Mouse (Mus musculus) forebrain, embryonic 16.5 days (tissue): Measurements from ENCODE around the gene Fam185a. TPM values are rescaled to one million over a fixed set of nuclear protein-coding genes. Genes with fewer than 3 reads are reported as not detected.
A peak's percentile ranks its signal among the peaks of the same experiment; 100 is the strongest.

Experiments used
- ATAC-seq: fragments of 200-750 bp; cut with Nextera tagmentation; 2 replicates; pipeline ENCODE4 v1.8.0; 2017; ENCODE audit warnings: mild to moderate bottlenecking, moderate library complexity
- H3K27ac ChIP-seq: fragments of 300-500 bp; sonication (generic); 2 replicates; pipeline ENCODE4 v1.5.1; 2014; ENCODE audit warnings: low read length, control low read depth
- H3K27me3 ChIP-seq: fragments of 300-500 bp; sonication (generic); replicated peaks from 2 replicates; pipeline ENCODE4 v1.6.1; 2014; ENCODE audit warnings: low read length; ENCODE audit not compliant: control insufficient read depth, insufficient read depth
- H3K36me3 ChIP-seq: fragments of 300-500 bp; sonication (generic); 2 replicates; pipeline ENCODE4 v1.6.1; 2014; ENCODE audit not compliant: control insufficient read depth, insufficient read depth
- H3K4me1 ChIP-seq: fragments of 300-500 bp; sonication (generic); replicated peaks from 2 replicates; pipeline ENCODE4 v1.6.1; 2014; ENCODE audit warnings: low read length; ENCODE audit not compliant: control insufficient read depth, insufficient read depth
- H3K4me2 ChIP-seq: fragments of 300-500 bp; sonication (generic); 2 replicates; pipeline ENCODE4 v1.6.1; 2014; ENCODE audit warnings: mild to moderate bottlenecking, low read length, control low read depth
- H3K4me3 ChIP-seq: fragments of 300-500 bp; sonication (generic); replicated peaks from 2 replicates; pipeline ENCODE4 v1.5.1; 2014; ENCODE audit warnings: mild to moderate bottlenecking, low read length, control low read depth
- H3K9ac ChIP-seq: fragments of 300-500 bp; sonication (generic); replicated peaks from 2 replicates; pipeline ENCODE4 v1.6.1; 2014; ENCODE audit warnings: low read depth, low read length, control low read depth
- H3K9me3 ChIP-seq: fragments of 300-500 bp; sonication (generic); 2 replicates; pipeline ENCODE4 v1.6.1; 2016; ENCODE audit warnings: low read length; ENCODE audit not compliant: control insufficient read depth
- WGBS: fragments of 180-500 bp; shearing (Covaris S2); extraction: QIAGEN DNeasy Blood & Tissue Kit; methylation state at CpG from one replicate; pipeline ENCODE4 v1.1.7; 2014; 5-methylcytosine and 5-hydroxymethylcytosine counted together
- polyA plus RNA-seq: library from polyadenylated mRNA; unstranded; fragments of >200 nt; fragmentation: Nextera tagmentation; extraction: Ambion mirVana; gene quantifications from 2 replicates; pipeline ENCODE4 v1.2.1, GENCODE M21; 2015

Gene Fam185a
- polyA plus RNA-seq, 1 experiment from 2014 or later, result 9.0 TPM

DNA sequence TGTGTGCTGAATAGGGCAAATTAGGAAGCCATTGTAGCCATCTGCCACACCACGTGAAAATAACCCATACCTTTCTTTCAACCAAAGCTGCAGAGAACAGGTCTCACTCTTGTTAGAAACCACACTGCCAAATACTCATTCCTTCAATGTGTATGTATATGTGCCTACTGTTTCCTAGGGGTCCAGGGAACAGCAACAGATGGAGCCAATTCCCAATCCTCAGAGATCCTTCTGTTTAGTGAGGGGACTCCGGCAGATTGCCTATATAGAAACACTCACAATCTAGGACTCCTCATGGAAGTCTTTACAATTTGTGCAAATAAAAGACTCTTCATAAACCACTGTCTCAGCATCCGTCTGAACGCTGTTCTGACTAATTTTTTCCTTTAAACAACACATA is 93.4 kb downstream of the Fam185a start:
- no peak overlapping the region for H3K9ac ChIP-seq
- H3K27ac ChIP-seq, result no peak overlapping the region
- H3K4me1 ChIP-seq, result 0 out of 2 replicates have a peak, but pooled peaks cover 2% of the 10 kb centered on the region
- ATAC-seq, result peak; percentile 57
- H3K4me2 ChIP-seq, result no peak overlapping the region
- no peaks in the 10 kb centered on the region for H3K9me3 ChIP-seq
- no peak overlapping the region for H3K4me3 ChIP-seq
- WGBS, result 58% methylated on average over 4 of the region's 4 CpGs
- no peaks in the 10 kb centered on the region for H3K27me3 ChIP-seq
- no peaks in the 10 kb centered on the region for H3K36me3 ChIP-seq

DNA sequence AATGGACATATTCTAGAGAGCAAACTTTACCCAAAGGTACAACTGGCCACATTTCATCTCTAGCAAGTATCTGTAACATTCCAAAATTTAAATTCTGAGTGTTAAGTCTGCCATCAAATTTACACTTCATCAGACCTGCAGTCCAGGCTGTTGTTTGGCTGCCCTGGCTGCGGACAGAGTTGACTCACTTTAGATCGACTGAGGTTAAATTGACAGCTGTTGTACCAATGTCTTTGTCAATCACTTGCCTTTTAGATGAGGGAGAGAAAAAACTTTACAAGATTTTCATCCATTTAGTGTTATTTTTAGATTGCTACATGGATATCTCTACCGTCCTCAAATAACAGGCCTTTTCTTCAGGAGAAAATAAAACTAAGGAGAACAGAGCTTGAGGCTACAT is 94.4 kb downstream of the Fam185a start:
- no peak overlapping the region for H3K4me3 ChIP-seq
- H3K4me1 ChIP-seq, result 0 out of 2 replicates have a peak, but pooled peaks cover 2% of the 10 kb centered on the region
- no peak overlapping the region for H3K27ac ChIP-seq
- no peak overlapping the region for H3K4me2 ChIP-seq
- no peak overlapping the region for H3K9ac ChIP-seq
- no peaks in the 10 kb centered on the region for H3K9me3 ChIP-seq
- ATAC-seq, result no peak
- 85% methylated on average over 3 of the region's 3 CpGs for WGBS
- H3K27me3 ChIP-seq, result no peaks in the 10 kb centered on the region
- no peaks in the 10 kb centered on the region for H3K36me3 ChIP-seq

DNA sequence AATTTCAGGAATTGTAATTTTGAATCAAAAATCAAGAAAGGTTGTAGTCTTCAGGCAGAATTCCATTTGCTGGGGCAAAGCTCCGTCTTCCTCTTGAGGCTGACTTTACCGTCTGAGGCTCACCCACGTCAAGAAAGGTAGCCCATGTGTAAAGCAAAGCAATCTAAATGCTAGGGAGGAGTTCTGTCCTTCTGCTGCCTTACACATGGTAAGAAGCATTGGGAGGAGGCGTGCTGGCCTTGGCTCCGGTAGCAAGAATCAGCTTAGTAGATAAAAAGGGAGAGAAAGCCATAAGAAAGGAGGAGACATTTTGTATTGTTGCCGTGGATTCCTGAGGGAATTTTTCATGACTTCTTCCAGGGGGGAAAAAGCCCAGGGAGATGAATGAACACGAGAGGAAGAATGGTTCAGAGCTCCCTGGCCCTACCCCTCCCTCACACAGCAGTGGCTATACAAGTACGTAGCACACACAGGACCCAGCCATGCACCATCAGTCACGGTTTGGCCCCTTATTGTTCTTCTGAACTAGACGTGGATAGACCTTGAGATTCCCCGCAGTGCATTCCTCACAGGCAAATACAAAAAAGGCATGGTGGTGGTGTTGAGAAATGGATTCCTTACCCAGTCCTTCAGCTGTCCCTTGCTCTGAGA is 102.2 kb downstream of the Fam185a start:
- Histone ChIP-seq H3K9me3 (peaks cover 2% of the 10 kb centered on the region; the same call in 1 of the 2 replicates), H3K36me3 (no peaks in the 10 kb centered on the region), H3K27ac (no peak overlapping the region), H3K4me2 (no peak overlapping the region), H3K27me3 (no peaks in the 10 kb centered on the region), H3K9ac (no peak overlapping the region), H3K4me3 (no peak overlapping the region), H3K4me1 (no peaks in the 10 kb centered on the region)
- WGBS, result 48% methylated on average over 11 of the region's 11 CpGs
- ATAC-seq, result no peak

DNA sequence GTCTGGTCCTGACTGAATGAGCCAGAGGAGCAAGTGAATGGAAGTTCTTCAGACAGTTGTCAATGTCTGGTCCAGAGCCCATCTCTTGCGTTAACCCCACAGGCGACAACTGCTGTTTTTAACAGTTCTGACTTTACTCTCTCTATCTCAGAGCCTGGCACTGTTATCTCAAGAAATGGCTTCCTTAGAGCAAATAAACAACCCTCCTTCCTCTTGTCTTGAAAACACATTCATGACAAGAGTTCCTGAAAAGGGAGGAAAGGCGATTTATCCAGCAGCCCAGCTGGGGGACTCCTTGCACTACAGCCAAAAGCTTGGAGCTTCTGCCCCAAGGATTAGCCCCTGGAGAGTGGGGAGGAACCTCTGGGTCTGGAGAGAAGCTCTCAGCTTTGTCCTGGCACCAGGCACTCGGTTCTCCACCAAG is 102.7 kb downstream of the Fam185a start:
- Histone ChIP-seq H3K36me3 (no peaks in the 10 kb centered on the region), H3K9me3 (peaks cover 2% of the 10 kb centered on the region; the same call in 1 of the 2 replicates), H3K4me2 (no peak overlapping the region), H3K27me3 (no peaks in the 10 kb centered on the region), H3K27ac (no peak overlapping the region), H3K4me3 (no peak overlapping the region), H3K4me1 (no peaks in the 10 kb centered on the region), H3K9ac (no peak overlapping the region)
- 73% methylated on average over 4 of the region's 4 CpGs for WGBS
- no peak for ATAC-seq

DNA sequence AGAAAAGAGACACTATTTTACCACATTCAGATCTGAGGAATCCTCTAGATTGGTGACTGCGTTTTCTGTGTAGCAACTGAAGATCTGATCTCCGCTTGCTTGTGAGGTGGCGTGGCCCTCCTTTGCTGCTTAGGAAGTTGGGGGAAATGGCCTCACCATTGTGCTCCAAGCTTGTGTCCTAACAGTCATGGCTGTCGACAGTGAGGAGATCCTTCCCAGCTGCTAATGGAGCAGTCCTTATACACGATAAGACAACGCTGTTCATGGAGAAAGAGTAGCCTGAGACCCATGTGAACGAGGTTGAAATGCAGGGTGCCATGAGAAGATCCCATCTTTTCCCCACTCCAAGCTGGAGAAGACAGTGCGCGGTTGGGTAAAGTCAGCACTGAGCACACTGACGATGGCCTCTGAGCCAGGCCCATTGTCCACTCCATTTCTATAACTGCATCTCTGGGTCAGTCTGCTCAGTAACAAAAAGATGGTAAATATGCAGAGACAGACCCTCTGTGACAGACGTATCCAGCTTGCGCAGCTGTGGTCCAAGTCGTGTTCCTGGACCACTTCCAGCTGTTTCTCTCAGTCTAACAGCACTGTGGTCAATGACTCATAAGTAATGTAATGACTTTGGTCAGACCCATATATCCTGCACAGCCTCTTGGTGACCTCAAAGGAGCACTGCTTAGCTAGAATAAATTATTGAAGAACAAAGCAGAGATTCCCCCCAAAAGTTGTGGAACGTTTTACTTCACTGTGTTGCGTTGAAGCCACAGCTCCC is 103.5 kb downstream of the Fam185a start:
- Histone ChIP-seq H3K9me3 (peaks cover 2% of the 10 kb centered on the region; the same call in 1 of the 2 replicates), H3K27ac (no peak overlapping the region), H3K27me3 (no peaks in the 10 kb centered on the region), H3K9ac (no peak overlapping the region), H3K4me1 (no peaks in the 10 kb centered on the region), H3K36me3 (no peaks in the 10 kb centered on the region), H3K4me2 (no peak overlapping the region), H3K4me3 (no peak overlapping the region)
- no peak for ATAC-seq
- 92% methylated on average over 15 of the region's 15 CpGs for WGBS

DNA sequence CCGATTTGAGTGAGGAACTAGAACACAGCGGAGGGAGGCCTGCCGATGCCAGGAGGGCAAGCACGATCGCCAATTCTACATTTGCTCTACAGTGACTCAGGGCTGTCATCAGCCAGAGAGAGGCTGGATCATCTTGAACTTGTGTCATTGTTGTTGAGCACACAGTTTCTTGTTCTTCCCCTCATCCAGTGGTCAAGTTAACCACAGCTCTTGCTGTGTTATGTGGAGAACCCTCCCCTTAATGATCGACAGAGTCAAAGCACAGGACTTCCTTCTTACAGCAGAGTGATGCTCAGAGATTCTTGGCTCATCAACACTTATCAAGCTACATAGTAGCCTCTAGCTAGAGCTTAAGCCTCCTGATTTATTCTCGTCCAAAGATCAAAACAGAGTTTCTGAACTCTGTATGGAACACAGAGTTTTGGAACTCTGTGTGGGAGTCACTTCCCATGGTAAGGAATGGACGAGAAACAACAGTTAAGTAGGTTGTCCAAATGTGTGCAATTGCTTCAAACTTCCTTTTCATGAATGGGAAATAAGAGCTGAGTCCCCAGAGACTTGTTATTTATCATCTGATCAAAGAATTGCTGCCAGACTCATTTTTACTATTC is 104.5 kb downstream of the Fam185a start:
- Histone ChIP-seq H3K36me3 (no peaks in the 10 kb centered on the region), H3K9me3 (peaks cover 2% of the 10 kb centered on the region; the same call in 1 of the 2 replicates), H3K27ac (no peak overlapping the region), H3K27me3 (no peaks in the 10 kb centered on the region), H3K4me2 (no peak overlapping the region), H3K9ac (no peak overlapping the region), H3K4me3 (no peak overlapping the region), H3K4me1 (no peaks in the 10 kb centered on the region)
- 87% methylated on average over 8 of the region's 8 CpGs for WGBS
- no peak for ATAC-seq

Other genes starting within 250 kb of the Fam185a start
- 11.2 and 11.9 TPM in 2 replicates for gene Gsap, start 238.7 kb upstream of the Fam185a start, polyA plus RNA-seq
- gene Fgl2, start 52.3 kb upstream of the Fam185a start, polyA plus RNA-seq, result 1.7 and 1.9 TPM in 2 replicates
- 0.23 and 0.36 TPM in 2 replicates for gene Ccdc146, start 281 bp upstream of the Fam185a start, polyA plus RNA-seq
- gene Lrrc17, start 118.6 kb downstream of the Fam185a start, polyA plus RNA-seq, result 3.3 and 5.0 TPM in 2 replicates
- gene Fbxl13, start 220.7 kb downstream of the Fam185a start, polyA plus RNA-seq, result 0.17 and 0.18 TPM in 2 replicates
- gene Armc10, start 220.9 kb downstream of the Fam185a start, polyA plus RNA-seq, result 87.6 and 92.1 TPM in 2 replicates